Mouse (Mus musculus) small intestine, adult 2 months (tissue): Measurements from ENCODE around the gene Tmppe. TPM values are rescaled to one million over a fixed set of nuclear protein-coding genes. Genes with fewer than 3 reads are reported as not detected.

ENCODE experiments used
- H3K27ac ChIP-seq: fragments of 200-500 bp; 2 replicates; pipeline ENCODE4 v1.5.1; 2012; ENCODE audit warnings: low read depth, low read length, control low read depth, inconsistent platforms; ENCODE audit not compliant: insufficient read depth
- H3K27me3 ChIP-seq: fragments of 200-500 bp; 2 replicates; pipeline ENCODE4 v1.6.1; 2012; ENCODE audit warnings: mild to moderate bottlenecking, moderate library complexity, low read length, inconsistent platforms; ENCODE audit not compliant: control insufficient read depth, insufficient read depth
- H3K36me3 ChIP-seq: fragments of 200-500 bp; 2 replicates; pipeline ENCODE4 v1.6.1; 2012; ENCODE audit warnings: mild to moderate bottlenecking, low read length, control low read depth, inconsistent platforms; ENCODE audit not compliant: control insufficient read depth, insufficient read depth
- H3K4me1 ChIP-seq: fragments of 200-500 bp; 2 replicates; pipeline ENCODE4 v1.6.1; 2012; ENCODE audit warnings: low read length, inconsistent platforms, mixed read lengths; ENCODE audit not compliant: control insufficient read depth, insufficient read depth, insufficient read length
- H3K4me3 ChIP-seq: fragments of 200-500 bp; 2 replicates; pipeline ENCODE4 v1.5.1; 2012; ENCODE audit warnings: low read depth, mild to moderate bottlenecking, control low read depth, inconsistent platforms, low read length, moderate library complexity
- CTCF ChIP-seq: fragments of 200-500 bp; IDR thresholded peaks from 2 replicates; pipeline ENCODE4 v1.5.1; 2012; ENCODE audit warnings: low read depth, mild to moderate bottlenecking, control low read depth, inconsistent platforms, low read length, moderate library complexity, mixed read lengths; ENCODE audit not compliant: insufficient replicate concordance, insufficient read length; ENCODE audit errors: extremely low read depth
- POLR2A ChIP-seq: fragments of 200-500 bp; IDR thresholded peaks from 2 replicates; pipeline ENCODE4 v1.6.1; 2012; ENCODE audit warnings: low read depth, mild to moderate bottlenecking, control low read depth, inconsistent platforms, low read length, moderate library complexity
- WGBS: fragments of 180-500 bp; shearing (Covaris S2); methylation state at CpG from one replicate; pipeline ENCODE4 v1.1.7; 2018; 5-methylcytosine and 5-hydroxymethylcytosine counted together
- polyA plus RNA-seq: library from polyadenylated mRNA; depleted of rRNA; stranded (reverse); fragments of >200 nt; gene quantifications from 2 replicates; pipeline ENCODE4 v1.2.3, GENCODE M21; 2012; rRNA removed

The Tmppe gene
- polyA plus RNA-seq, 1 experiment: 4.6 TPM

GRCm38 (mm10) chr9:114455420-114455819 is 54.5 kb downstream of the Tmppe start:
- peaks cover 21% of the 10 kb centered on the region for H3K36me3 ChIP-seq

More at GRCm38 (mm10) chr9:114455420-114455819, 54.5 kb downstream of the Tmppe start:
- 89% methylated on average over 2 of the region's 2 CpGs for WGBS
- H3K27ac ChIP-seq: no peak overlapping the region
- no peak overlapping the region for H3K4me3 ChIP-seq
- no peaks in the 10 kb centered on the region for H3K27me3 ChIP-seq
- TF ChIP-seq POLR2A (no peak), CTCF (no peak)
- H3K4me1 ChIP-seq: no peaks in the 10 kb centered on the region

Other genes with a start within 250 kb of the Tmppe start
- not detected in 2 replicates for gene Bcl2a1c, start 71.0 kb upstream of the Tmppe start, polyA plus RNA-seq
- gene Crtap, start 10.4 kb upstream of the Tmppe start, polyA plus RNA-seq: 21.9 and 28.8 TPM in 2 replicates
- gene Glb1, start within 50 bp of the Tmppe start, polyA plus RNA-seq: 15.5 and 25.4 TPM in 2 replicates
- gene Ccr4, start 103.8 kb downstream of the Tmppe start, polyA plus RNA-seq: 0.60 and 1.1 TPM in 2 replicates
- gene C130032M10Rik, start 114.6 kb downstream of the Tmppe start, polyA plus RNA-seq: not detected in 2 replicates
- gene Trim71, start 163.3 kb downstream of the Tmppe start, polyA plus RNA-seq: not detected in 2 replicates
- gene Cnot10, start 239.1 kb downstream of the Tmppe start, polyA plus RNA-seq: 7.8 and 17.0 TPM in 2 replicates